Mouse (Mus musculus) c-Kit-positive CD71-negative TER-119-negative erythroid progenitor cells, embryonic 14.5 days (primary cell): ENCODE measurements around the gene Pde4d.

Source experiments
- DNase-seq: peaks from one replicate; pipeline ENCODE4 v3.0.0-alpha.2; 2013; ENCODE audit warnings: low read depth

Pde4d gene

GRCm38 (mm10) chr13:109775197-109775596, 1325.4 kb downstream of the Pde4d start:
- no peak for DNase-seq

- DNase-seq, result peak; percentile 98
Measured at GRCm38 (mm10) chr13:109776116-109776515, 1326.4 kb downstream of the Pde4d start.

- no peak for DNase-seq
Measured at GRCm38 (mm10) chr13:109776995-109777394, 1327.2 kb downstream of the Pde4d start.

- no peak for DNase-seq
Measured at GRCm38 (mm10) chr13:109777441-109777840, 1327.7 kb downstream of the Pde4d start.

- DNase-seq, result no peak
Measured at GRCm38 (mm10) chr13:109778297-109778835, 1328.6 kb downstream of the Pde4d start.

- no peak for DNase-seq
Measured at GRCm38 (mm10) chr13:109781466-109781865, 1331.7 kb downstream of the Pde4d start.

GRCm38 (mm10) chr13:109788604-109789003, 1338.9 kb downstream of the Pde4d start:
- no peak for DNase-seq

GRCm38 (mm10) chr13:109789151-109789550, 1339.4 kb downstream of the Pde4d start:
- DNase-seq, result no peak

- no peak for DNase-seq
Measured at GRCm38 (mm10) chr13:109790045-109790715, 1340.4 kb downstream of the Pde4d start.

- no peak for DNase-seq
Measured at GRCm38 (mm10) chr13:109793918-109794317, 1344.2 kb downstream of the Pde4d start.

GRCm38 (mm10) chr13:109798651-109799050, 1348.9 kb downstream of the Pde4d start:
- DNase-seq, result no peak

GRCm38 (mm10) chr13:109802201-109802600, 1352.5 kb downstream of the Pde4d start:
- DNase-seq, result no peak

GRCm38 (mm10) chr13:109806193-109806966, 1356.6 kb downstream of the Pde4d start:
- no peak for DNase-seq

GRCm38 (mm10) chr13:109807036-109807435, 1357.3 kb downstream of the Pde4d start:
- DNase-seq, result no peak

GRCm38 (mm10) chr13:109807446-109807845, 1357.7 kb downstream of the Pde4d start:
- DNase-seq, result no peak

GRCm38 (mm10) chr13:109808039-109808438, 1358.3 kb downstream of the Pde4d start:
- no peak for DNase-seq

- no peak for DNase-seq
Measured at GRCm38 (mm10) chr13:109808946-109809345, 1359.2 kb downstream of the Pde4d start.

- no peak for DNase-seq
Measured at GRCm38 (mm10) chr13:109809646-109810045, 1359.9 kb downstream of the Pde4d start.

GRCm38 (mm10) chr13:109813924-109814323, 1364.2 kb downstream of the Pde4d start:
- no peak for DNase-seq

GRCm38 (mm10) chr13:109819071-109819470, 1369.3 kb downstream of the Pde4d start:
- no peak for DNase-seq

- no peak for DNase-seq
Measured at GRCm38 (mm10) chr13:109820141-109820540, 1370.4 kb downstream of the Pde4d start.

- DNase-seq, result no peak
Measured at GRCm38 (mm10) chr13:109820866-109821265, 1371.1 kb downstream of the Pde4d start.
